Mouse (Mus musculus) adrenal gland, adult 2 months (tissue): Measurements from ENCODE around the gene Kng1. TPM values are rescaled to one million over a fixed set of nuclear protein-coding genes. Genes with fewer than 3 reads are reported as not detected.
A peak's percentile ranks its signal among the peaks of the same experiment; 100 is the strongest.

ENCODE experiments used
- DNase-seq: peaks from one replicate; pipeline ENCODE4 v3.0.0; 2021
- microRNA-seq, 2 experiments: library from miRNA; unstranded; fragments of <30 nt; microRNA quantifications; one replicate each; pipeline ENCODE4 v1.2.0; 2021
- polyA plus RNA-seq: library from polyadenylated mRNA; depleted of rRNA; stranded (reverse); fragments of >200 nt; gene quantifications from 2 replicates; pipeline ENCODE4 v1.2.3, GENCODE M21; 2012; rRNA removed
- total RNA-seq, 2 experiments: library from RNA; stranded (reverse); gene quantifications; 2 replicates each; pipeline ENCODE4 v1.2.3; 2021

The Kng1 gene
- total and polyA plus RNA-seq, 3 experiments, result 0.41 to 5.2 TPM; not detected in 1

GRCm38 (mm10) chr16:23114339-23115171 lies 56.9 kb downstream of the Kng1 start:
- DNase-seq, result no peak

- DNase-seq, result no peak
These were observed 57.8 kb downstream of the Kng1 start for GRCm38 (mm10) chr16:23115486-23115885.

DNA sequence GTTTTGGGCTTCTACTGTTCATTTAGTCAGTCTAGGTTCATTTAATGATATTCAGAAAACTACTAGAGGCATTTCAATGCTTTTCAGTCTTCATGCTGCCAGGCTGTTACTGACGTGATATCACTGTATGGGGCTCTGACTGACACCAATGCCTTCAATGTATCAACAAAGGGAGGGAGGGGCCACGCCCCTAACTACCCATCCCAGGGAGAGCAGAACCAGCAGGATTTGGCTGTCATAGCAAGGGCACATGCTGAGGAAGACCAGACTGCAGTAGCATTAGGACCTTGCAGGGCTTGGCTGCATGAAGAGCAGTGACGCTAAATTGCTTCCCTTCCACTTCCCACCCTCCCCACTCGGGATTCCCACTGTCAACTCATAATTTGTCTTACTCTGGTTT lies 59.5 kb downstream of the Kng1 start:
- DNase-seq, result no peak

GRCm38 (mm10) chr16:23122446-23122845 lies 64.8 kb downstream of the Kng1 start:
- DNase-seq, result no peak

DNA sequence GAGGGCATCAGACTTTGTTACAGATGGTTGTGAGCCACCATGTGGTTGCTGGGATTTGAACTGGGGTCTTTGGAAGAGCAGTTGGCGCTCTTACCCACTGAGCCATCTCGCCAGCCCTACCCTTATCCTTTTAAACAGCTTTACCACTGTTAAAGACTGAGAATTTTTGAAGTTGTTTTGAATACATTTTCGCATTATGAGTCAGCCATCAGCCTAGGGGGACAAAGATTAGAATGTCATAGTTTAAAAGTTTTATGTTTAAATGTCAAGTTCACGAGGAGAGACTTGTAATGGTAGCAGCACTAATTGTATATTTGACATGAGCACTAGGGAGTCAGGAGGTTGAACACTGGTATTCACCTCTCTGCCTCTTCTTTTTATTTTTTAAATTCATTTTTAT lies 65.4 kb downstream of the Kng1 start:
- no peak for DNase-seq

DNA sequence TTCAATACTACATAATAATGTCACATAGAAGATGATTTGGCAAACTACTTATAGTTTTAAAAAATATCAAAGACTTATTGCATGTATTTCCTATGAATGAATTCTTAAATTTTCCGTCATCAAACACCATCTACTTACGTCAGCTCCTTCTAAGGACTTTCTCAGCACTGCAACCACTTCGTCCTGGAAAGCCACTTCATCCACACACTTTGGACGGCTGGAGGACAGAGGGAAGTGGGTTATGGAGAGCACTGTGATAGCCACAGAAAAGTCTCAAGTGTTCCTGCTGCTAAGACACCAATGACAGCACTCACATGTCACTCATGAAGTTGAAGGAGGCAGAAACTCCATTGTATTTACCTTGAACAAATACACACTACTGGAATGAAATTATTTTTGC lies 66.7 kb downstream of the Kng1 start:
- no peak for DNase-seq

DNA sequence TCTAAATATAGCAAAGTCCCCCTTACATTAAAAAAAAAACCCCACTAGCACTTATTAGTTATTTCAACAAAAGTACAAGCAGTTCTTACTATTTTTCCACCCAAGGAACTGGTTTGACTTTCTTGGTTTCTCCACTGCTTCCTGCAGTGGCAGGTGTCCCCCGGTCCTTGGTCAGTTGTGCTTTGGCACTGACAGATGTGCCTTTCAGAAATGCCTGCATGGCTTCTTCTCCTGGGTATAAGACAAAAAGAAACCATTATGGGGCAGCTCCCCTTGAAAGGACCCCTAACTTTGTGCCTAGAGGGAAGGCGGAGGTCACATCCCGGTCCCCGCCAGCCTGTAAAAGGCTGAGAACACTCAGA lies 69.6 kb downstream of the Kng1 start:
- DNase-seq, result no peak

GRCm38 (mm10) chr16:23127673-23128375 lies 70.2 kb downstream of the Kng1 start, which contains the start of gene Rfc4:
Gene Rfc4 (minus strand): TSS chr16:23127737.
- peak; percentile 95 for DNase-seq

- no peak for DNase-seq
These were observed 72.6 kb downstream of the Kng1 start for GRCm38 (mm10) chr16:23130303-23130702.

Small RNA genes within 50 kb of the gene (microRNA-seq; reads per million reads assigned to microRNA genes)
- gene Gm49346, result 6.2 to 11.4 reads per million in 2 experiments

Other genes with a start within 250 kb of the Kng1 start
- not detected for gene Crygs, start 246.3 kb upstream of the Kng1 start, total RNA-seq
- gene Crygs, start 246.3 kb upstream of the Kng1 start, polyA plus RNA-seq, result not detected in 2 replicates
- gene Tbccd1, start 200.2 kb upstream of the Kng1 start, total RNA-seq, result 10 to 100 TPM; 17.5 to 20.5 TPM
- 7.3 and 8.3 TPM in 2 replicates for gene Tbccd1, start 200.2 kb upstream of the Kng1 start, polyA plus RNA-seq
- gene Dnajb11, start 200.0 kb upstream of the Kng1 start, total RNA-seq, result 10 to 100 TPM; 64.1 to 73.2 TPM
- 18.3 and 21.1 TPM in 2 replicates for gene Dnajb11, start 200.0 kb upstream of the Kng1 start, polyA plus RNA-seq
- gene Ahsg, start 166.6 kb upstream of the Kng1 start, total RNA-seq, result 10 to 100 TPM in 1 of 2 experiments, 1 to 10 TPM in 1; 2.8 to 34.5 TPM
- gene Ahsg, start 166.6 kb upstream of the Kng1 start, polyA plus RNA-seq, result 3.4 and 12.0 TPM in 2 replicates
- 10 to 100 TPM in 1 of 2 experiments, 1 to 10 TPM in 1; 2.5 to 50.7 TPM for gene Fetub, start 139.5 kb upstream of the Kng1 start, total RNA-seq
- gene Fetub, start 139.5 kb upstream of the Kng1 start, polyA plus RNA-seq, result 32.6 and 53.1 TPM in 2 replicates
- 1 to 10 TPM in 1 of 2 experiments, not detected in 1; 4.3 TPM for gene Hrg, start 106.8 kb upstream of the Kng1 start, total RNA-seq
- 0.15 and 0.44 TPM in 2 replicates for gene Hrg, start 106.8 kb upstream of the Kng1 start, polyA plus RNA-seq
- gene Kng2, start 28.4 kb upstream of the Kng1 start, total RNA-seq, result 1 to 10 TPM; 5.7 to 9.1 TPM
- gene Kng2, start 28.4 kb upstream of the Kng1 start, polyA plus RNA-seq, result 1.3 and 1.5 TPM in 2 replicates
- gene Eif4a2, start 49.6 kb downstream of the Kng1 start, total RNA-seq, result 100 to 1,000 TPM; 474 to 617 TPM
- 24.3 and 27.9 TPM in 2 replicates for gene Eif4a2, start 49.6 kb downstream of the Kng1 start, polyA plus RNA-seq
- gene Rfc4, start 69.9 kb downstream of the Kng1 start, total RNA-seq, result 1 to 10 TPM; 3.4 to 7.8 TPM
- not detected in 2 replicates for gene Rfc4, start 69.9 kb downstream of the Kng1 start, polyA plus RNA-seq
- 100 to 1,000 TPM; 337 to 708 TPM for gene Adipoq, start 88.7 kb downstream of the Kng1 start, total RNA-seq
- 138 and 239 TPM in 2 replicates for gene Adipoq, start 88.7 kb downstream of the Kng1 start, polyA plus RNA-seq
- gene St6gal1, start 166.9 kb downstream of the Kng1 start, total RNA-seq, result 10 to 100 TPM; 32.2 to 49.5 TPM
- gene St6gal1, start 166.9 kb downstream of the Kng1 start, polyA plus RNA-seq, result 23.1 and 24.2 TPM in 2 replicates